Mouse (Mus musculus): ENCODE measurements around the gene Dhx30.
"Not testable (repeated sequence)": the region's sequence is repeated elsewhere in the genome, so short reads cannot be mapped to it uniquely, and the experiment has no call there.

Gene Dhx30

DNA sequence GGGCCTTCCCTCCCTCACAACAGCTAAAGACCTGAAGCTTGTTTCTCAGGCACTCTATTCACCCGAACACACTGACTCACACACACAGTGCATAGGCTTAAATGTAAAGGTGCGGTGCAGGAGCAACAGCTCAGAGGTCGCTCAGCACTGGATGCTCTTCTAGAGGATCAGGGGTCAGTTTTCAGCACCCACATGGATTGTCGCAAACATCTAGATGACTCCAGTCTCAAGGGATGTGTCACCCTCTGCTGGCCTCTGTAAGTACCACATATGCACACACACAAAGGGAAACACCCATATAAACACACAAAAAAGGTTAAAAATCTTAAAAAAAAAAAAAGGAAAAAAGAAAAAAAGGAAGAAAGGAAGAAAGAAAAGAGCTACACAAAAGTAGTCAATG is 22.9 kb downstream of the Dhx30 start:
- no peak for DNase-seq (ENCODE audit: low spot score in 2 of 2)

DNA sequence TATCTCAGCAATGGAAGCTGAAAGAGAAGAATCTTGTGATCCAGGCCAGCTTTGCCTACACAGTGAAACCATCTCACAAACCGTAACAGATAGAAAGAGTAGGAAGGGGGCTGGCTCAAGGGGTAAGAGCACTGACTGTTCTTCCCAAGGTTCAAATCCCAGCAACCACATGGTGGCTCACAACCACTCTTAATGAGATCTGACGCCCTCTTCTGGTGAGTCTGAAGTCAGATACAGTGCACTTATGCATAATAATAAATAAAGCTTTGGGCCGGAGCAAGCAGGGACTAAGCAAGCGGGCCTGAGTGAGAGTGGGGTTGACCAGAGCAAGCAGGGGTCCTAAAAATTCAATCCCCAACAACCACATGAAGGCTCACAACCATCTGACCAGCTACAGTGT is 24.3 kb downstream of the Dhx30 start:
- DNase-seq (ENCODE audit: low spot score in 2 of 2) = no peak

DNA sequence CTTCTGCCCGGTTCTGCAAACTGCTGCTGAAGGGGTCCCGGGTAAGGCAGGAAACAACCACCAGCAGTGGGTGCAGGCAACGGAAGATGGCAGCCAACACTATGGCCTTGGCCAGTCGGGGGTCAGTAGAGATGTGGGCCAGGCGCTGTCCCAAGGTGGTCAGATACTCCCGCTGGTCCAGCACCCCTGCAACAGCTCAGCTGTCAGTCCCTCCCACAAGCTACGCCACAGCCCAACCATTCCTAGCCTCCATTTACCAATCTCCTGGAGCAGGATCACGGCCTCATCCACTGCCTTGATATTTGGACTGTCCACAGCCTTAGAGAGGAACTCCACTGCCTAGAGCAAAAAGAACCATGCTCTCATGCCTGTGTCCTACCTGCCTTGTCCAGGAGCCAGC is 31.9 kb downstream of the Dhx30 start:
- DNase-seq (ENCODE audit: low spot score in 2 of 2) = no peak

DNA sequence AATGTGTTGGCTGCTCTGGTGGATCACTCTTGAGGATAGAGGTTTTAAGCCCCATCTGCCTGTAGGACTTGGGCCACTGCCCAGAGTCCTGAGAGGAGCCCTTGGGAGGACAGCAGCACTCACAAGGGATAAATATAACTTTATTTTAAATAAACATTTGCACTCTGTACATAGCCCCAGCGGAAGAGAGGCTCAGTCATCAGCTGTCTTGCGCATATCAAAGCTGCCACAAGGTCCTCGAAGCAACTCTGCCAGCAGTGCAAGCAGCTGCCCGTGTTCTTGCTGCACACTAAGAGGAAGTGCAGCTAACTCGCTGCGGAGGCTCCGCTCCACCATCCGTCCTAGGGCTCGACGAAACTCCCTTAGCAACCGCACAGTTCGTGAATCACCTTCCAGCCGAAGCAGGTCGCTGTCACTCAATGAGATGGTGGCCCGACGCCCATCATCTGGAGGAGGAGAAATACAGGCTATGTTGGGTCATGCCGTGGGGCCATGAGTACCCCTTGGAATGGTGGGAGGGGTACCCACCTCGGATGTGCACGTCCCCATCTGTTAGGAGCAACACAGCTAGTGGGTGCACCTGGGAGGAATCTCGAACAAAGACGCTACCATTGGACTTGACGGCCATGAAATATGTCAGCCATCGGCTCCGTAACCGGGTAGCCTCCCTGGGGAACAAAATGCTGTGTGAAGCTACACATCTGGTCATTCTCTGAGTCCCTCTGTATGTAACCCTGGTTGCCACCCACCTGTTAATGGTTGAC is 33.2 kb downstream of the Dhx30 start:
- no peak for DNase-seq (ENCODE audit: low spot score in 2 of 2)

- DNase-seq (ENCODE audit: low spot score in 2 of 2) = no peak
Observed at GRCm38 (mm10) chr9:110081066-110081465, 36.6 kb downstream of the Dhx30 start.

DNA sequence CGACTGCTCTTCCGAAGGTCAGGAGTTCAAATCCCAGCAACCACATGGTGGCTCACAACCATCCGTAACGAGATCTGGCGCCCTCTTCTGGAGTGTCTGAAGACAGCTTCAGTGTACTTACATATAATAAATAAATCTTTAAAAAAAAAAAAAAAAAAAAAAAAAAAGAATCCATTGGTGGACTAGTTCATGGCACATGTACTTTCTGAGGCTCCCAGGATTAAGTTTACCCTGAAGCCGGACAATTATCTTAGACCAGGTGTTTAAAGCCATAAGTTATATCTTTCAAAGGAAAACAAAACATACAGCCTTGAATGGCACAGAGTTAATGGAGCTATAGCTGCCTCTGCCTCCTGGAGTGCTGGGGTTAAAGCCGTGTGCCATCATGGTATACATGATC is 41.2 kb downstream of the Dhx30 start:
- DNase-seq (ENCODE audit: low spot score in 2 of 2) = not testable (repeated sequence)

DNA sequence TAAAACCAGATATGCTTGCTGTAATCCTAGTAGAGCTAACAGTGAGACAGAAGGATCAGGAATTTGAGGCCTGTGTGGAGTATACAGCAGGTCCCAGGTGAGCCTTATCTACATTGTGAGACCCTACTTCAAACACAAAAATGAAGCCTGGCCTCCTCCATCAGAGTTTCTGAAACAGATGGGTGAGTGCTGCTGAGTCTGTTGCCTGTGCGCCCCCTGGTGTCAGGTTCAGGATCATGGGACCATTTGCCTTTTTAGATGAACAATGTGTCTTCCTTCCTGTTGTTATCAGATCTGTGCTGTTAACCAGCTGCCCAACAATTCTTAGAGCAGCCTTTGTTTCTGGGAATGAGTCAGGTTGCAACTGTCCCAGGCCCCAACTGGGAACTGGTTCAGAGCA is 45.8 kb downstream of the Dhx30 start:
- DNase-seq (ENCODE audit: low spot score in 2 of 2) = peak; percentile 69 to 75

DNA sequence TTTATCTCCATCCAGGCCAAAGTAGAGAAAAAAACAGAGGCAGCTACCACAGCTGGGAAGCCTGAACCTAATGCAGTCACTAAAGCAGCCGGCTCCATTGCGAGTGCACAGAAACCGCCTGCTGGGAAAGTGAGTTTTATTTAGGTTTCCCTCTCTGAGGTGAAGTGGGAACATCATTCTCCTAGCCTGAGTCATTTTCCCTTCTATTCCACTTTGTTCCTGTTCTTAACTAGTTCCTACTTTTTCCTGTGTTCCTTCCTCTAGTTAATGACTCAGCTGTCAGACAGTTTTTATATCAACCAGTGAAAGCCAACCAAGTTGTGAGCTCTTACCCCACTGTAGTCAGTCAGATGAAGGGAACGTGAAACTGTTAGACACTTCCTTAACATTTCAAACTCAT is 46.6 kb downstream of the Dhx30 start:
- no peak for DNase-seq (ENCODE audit: low spot score in 2 of 2)

DNA sequence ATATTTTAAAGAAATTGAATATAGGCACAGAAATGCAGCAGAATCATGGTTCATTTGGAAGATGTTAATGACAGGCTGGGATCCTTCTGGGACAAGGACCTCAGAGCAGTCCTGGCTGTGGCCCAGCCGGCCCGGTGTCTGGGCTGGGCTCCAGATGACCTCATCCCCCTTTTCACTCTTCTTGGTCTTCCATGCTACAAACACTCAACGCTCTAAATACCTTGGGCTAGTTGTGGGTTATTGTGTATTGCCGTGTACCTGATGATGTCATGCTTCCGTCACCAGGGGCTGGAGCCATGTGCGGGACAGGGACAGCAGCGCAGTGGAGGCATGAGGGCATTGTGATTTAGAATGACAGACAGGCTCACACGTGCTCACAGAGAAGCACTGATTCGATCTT is 47.3 kb downstream of the Dhx30 start:
- DNase-seq (ENCODE audit: low spot score in 2 of 2) = no peak

GRCm38 (mm10) chr9:110068745-110069144 is 48.9 kb downstream of the Dhx30 start:
- no peak for DNase-seq (ENCODE audit: low spot score in 2 of 2)

DNA sequence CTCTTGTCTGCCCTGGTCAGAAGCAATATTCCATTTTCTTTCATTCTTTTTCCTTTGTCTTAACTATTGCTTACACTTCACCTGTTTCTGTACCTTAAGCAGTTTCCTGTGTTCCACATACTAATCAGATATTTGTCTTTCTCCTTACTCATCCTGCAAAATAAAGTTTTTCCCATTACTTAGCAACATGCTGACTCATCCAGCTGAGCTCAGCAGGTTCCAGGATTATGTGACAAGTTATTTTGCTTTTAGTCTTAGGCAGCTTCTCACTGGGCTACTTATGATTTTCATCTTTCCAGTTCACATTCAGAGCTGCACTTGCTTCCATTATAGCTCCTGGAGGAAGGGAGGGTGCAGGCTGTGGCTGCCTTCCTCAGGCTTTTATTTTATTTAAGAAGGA is 53.0 kb downstream of the Dhx30 start:
- no peak for DNase-seq (ENCODE audit: low spot score in 2 of 2)

GRCm38 (mm10) chr9:110062861-110063260 is 54.8 kb downstream of the Dhx30 start:
- no peak for DNase-seq (ENCODE audit: low spot score in 2 of 2)

- DNase-seq (ENCODE audit: low spot score in 2 of 2) = no peak
Observed at GRCm38 (mm10) chr9:110062405-110062804, 55.2 kb downstream of the Dhx30 start.

GRCm38 (mm10) chr9:110060761-110061160 is 56.9 kb downstream of the Dhx30 start:
- DNase-seq (ENCODE audit: low spot score in 2 of 2) = no peak

DNA sequence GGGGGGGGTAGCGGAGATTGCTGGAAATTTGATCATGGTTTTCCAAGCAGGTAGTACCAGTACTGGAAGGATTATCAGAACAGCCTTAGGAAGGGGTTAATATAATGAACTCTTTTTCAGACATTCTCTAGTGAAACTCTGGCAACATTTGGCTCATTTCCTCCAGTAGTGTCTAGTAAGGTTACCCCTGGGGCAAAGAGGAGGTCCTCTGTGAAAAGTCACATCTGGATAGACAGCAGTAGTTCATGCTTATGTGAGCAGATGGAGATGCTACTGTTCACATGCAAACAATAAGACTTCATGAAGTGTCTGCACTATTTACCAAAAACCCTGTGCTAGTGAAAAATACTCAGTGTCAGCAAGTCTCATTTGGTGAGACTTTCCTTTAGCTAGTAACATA is 60.4 kb downstream of the Dhx30 start:
- no peak for DNase-seq (ENCODE audit: low spot score in 2 of 2)

GRCm38 (mm10) chr9:110054781-110055180 is 62.8 kb downstream of the Dhx30 start:
- no peak for DNase-seq (ENCODE audit: low spot score in 2 of 2)

DNA sequence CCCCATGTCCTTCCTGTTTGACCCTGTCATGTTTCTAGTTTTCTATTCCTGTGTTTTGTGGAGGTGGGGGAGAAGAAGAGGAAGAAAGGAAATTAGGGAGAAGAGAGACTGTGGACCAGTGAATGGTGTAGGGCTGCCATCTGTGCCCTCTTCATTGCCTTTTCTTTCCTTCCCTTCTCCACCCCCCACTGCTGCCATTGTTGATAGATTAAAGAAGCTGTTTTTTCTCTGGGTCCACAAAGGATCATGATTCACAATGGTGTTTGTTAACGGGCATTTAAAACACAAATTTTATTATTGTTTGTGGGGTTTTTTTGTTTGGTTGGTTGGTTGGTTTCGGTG is 63.6 kb downstream of the Dhx30 start:
- DNase-seq (ENCODE audit: low spot score in 2 of 2) = no peak

- DNase-seq (ENCODE audit: low spot score in 2 of 2) = peak; percentile 44 to 55
Observed at GRCm38 (mm10) chr9:110053305-110054079, 64.1 kb downstream of the Dhx30 start.

DNA sequence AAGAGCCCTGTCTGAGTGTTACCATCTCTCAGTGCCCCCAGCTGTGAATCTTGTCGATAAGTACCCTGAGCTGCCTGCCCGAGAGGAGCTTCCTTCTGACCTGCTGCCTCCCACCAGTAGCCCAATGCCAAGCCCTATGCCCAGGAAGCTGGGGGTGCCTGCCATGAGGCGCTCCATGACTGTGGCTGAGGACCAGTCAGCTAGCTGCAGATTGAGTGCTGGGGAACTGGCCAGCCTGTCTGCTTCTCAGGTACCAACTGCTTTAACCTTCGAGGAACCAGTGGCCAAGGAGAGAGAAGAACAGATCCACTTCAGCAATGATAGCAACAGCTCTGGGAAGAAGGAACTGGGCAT is 64.7 kb downstream of the Dhx30 start:
- DNase-seq (ENCODE audit: low spot score in 2 of 2) = no peak

- peak; percentile 80 to 88 for DNase-seq (ENCODE audit: low spot score in 2 of 2)
Observed at GRCm38 (mm10) chr9:110051869-110052661, 65.6 kb downstream of the Dhx30 start.

DNA sequence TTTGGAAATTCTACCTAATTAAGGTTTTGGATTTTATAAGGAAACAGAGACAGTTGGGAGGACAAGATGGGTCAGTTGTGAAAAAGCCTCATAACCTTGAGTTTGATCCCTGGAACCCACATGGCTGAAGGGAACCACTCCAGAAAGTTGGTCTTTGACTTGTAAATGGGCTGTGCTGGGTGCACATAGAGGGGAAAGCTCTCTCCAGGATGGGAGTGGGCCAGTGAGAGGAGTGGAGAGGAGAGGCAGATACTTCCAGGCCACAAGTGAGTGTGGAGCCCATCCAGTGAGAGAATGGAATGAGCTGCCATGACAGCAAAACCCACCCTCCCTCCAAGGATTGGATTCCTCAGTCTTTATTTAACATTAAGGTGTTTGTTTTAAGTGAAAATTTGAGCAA is 66.4 kb downstream of the Dhx30 start:
- DNase-seq (ENCODE audit: low spot score in 2 of 2) = no peak

GRCm38 (mm10) chr9:110047857-110048256 is 69.8 kb downstream of the Dhx30 start:
- DNase-seq (ENCODE audit: low spot score in 2 of 2) = no peak

GRCm38 (mm10) chr9:110047260-110047659 is 70.4 kb downstream of the Dhx30 start:
- no peak for DNase-seq (ENCODE audit: low spot score in 2 of 2)

Data from right cerebral cortex, postnatal 36 days (tissue).